ENCODE assay signal across 10 mouse cellular contexts in genomic region chr9:48604939-48605598, GRCm38 (mm10). TPM values are rescaled to one million over a fixed set of nuclear protein-coding genes. Genes with fewer than 3 reads are reported as not detected.
A peak's percentile ranks its signal among the peaks of the same experiment; 100 is the strongest.
DNase-seq lines count a peak whose midpoint lies in the region; ATAC-seq and TF ChIP-seq lines count a peak whose summit lies in the region.
"Had no signal": no experiment of that assay in that cellular context is flagged by ENCODE, and none has a peak within 500 bp of the region (broad histone marks: within the 10 kb centered on the region; RNA-seq: fewer than 3 reads in every experiment).

Nnmt (minus strand) TSS chr9:48605153.

- no peak within 1 kb of the TSS for H3K9ac ChIP-seq in heart, embryonic 14.5 days (ENCODE audit: low read length)
- H3K9ac ChIP-seq: embryonic facial prominence, embryonic 13.5 days had no signal

- H3K4me2 ChIP-seq in heart, embryonic 14.5 days (ENCODE audit: low read length), result peak within 1 kb of the TSS; percentile 1; the same call in 1 of the 2 replicates
- H3K4me2 ChIP-seq: embryonic facial prominence, embryonic 13.5 days had no signal

- no peaks in the 10 kb centered on the region for H3K27me3 ChIP-seq in Patski
- no peaks in the 10 kb centered on the region for H3K27me3 ChIP-seq in heart, embryonic 14.5 days (ENCODE audit: control insufficient read depth, insufficient read depth, low read length)
- H3K27me3 ChIP-seq: embryonic facial prominence, embryonic 13.5 days had no signal

- H3K4me3 ChIP-seq in heart, embryonic 14.5 days (ENCODE audit: control insufficient read depth in 1 of 2, insufficient read depth in 1 of 2, low read depth in 1 of 2, low read length in 2 of 2), result no peak within 1 kb of the TSS
- H3K4me3 ChIP-seq in lung, adult 2 months (replicated peaks; ENCODE audit: extremely low read depth, low read depth, low read length), result peak within 1 kb of the TSS; percentile 35
- H3K4me3 ChIP-seq: embryonic facial prominence, embryonic 13.5 days had no signal

- WGBS in heart, embryonic 14.5 days, result 31% methylated on average over 8 of the region's 8 CpGs
- 17% methylated on average over 8 of the region's 8 CpGs for WGBS in lung, adult 2 months

- DNase-seq in Patski (ENCODE audit: low read depth, low spot score), result peak; percentile 71
- no peak for DNase-seq in adrenal gland, postnatal 25 days
- DNase-seq in lung, adult 2 months, result no peak
- DNase-seq in B cell, adult 2 months, result no peak
- DNase-seq in right cerebral cortex, postnatal 36 days (ENCODE audit: low spot score in 2 of 2), result no peak
- DNase-seq in layer of hippocampus, adult 9-10 months (ENCODE audit: low spot score), result no peak
- DNase-seq: layer of hippocampus, adult 9-11 months had no signal

- POLR2A ChIA-PET in Patski (lab: Charles Lee), result interaction anchor here (0.6 to 1.3 kb wide), 3 partner anchors 13 to 132 kb away, joined by 3 to 5 read pairs (median 3); partner anchors contain the start of genes Gm5617 and Rbm7

- TF ChIP-seq POLR2A in lung, adult 2 months (IDR thresholded peaks at IDR 0.05; ENCODE audit: borderline replicate concordance, extremely low read depth, low read depth, low read length), result no peak

- H3K27ac ChIP-seq in heart, embryonic 14.5 days (replicated peaks in 1 of 2; ENCODE audit: control insufficient read depth in 1 of 2, insufficient read depth in 1 of 2, low read depth in 2 of 2, low read length in 2 of 2), result peak within 1 kb of the TSS; percentile 7 to 61; a peak in 1 of 4 replicates
- H3K27ac ChIP-seq: embryonic facial prominence, embryonic 13.5 days had no signal

- H3K36me3 ChIP-seq in heart, embryonic 14.5 days (ENCODE audit: control insufficient read depth, insufficient read depth, low read length), result no peaks in the 10 kb centered on the region
- H3K36me3 ChIP-seq: embryonic facial prominence, embryonic 13.5 days had no signal

- TF ChIP-seq CTCF in Patski (IDR thresholded peaks at IDR 0.05), result no peak
- no peak for TF ChIP-seq CTCF in lung, adult 2 months (IDR thresholded peaks at IDR 0.05; ENCODE audit: insufficient read depth, low read length)

- ATAC-seq in Patski, result peak; percentile 86
- no peak for ATAC-seq in heart, embryonic 14.5 days (ENCODE audit: insufficient number of reproducible peaks, insufficient read depth, low FRiP score, low read depth)

- no peaks in the 10 kb centered on the region; a peak in 1 of 4 replicates for H3K4me1 ChIP-seq in heart, embryonic 14.5 days (ENCODE audit: control insufficient read depth in 2 of 2, insufficient read depth in 2 of 2, low read length in 2 of 2)
- H3K4me1 ChIP-seq in lung, adult 2 months (ENCODE audit: control insufficient read depth, insufficient read depth, low read length), result no peaks in the 10 kb centered on the region

- H3K9me3 ChIP-seq in heart, embryonic 14.5 days (ENCODE audit: control insufficient read depth, low read length), result no peaks in the 10 kb centered on the region
- H3K9me3 ChIP-seq: embryonic facial prominence, embryonic 13.5 days had no signal

- in situ Hi-C loops in Patski (cut with MboI; ENCODE audit: low pct_unique_long_range_greater_than_20kb), result loop anchor here (5.0 to 25.0 kb wide), 3 partner anchors 110 to 1868 kb away; partner anchors contain the start of genes Gm5617 and Rbm7

- CTCF ChIA-PET in Patski (lab: Charles Lee), result interaction anchor here (0.8 to 2.9 kb wide), 7 partner anchors 9 to 113 kb away, joined by 3 to 10 read pairs (median 5); no protein-coding TSS in a partner anchor

RNA-seq across cellular contexts. Expression of gene Nnmt, which starts in this region (rescaled TPM):
- polyA plus RNA-seq in Patski (2021), result 28.4 TPM
- 11.5 and 12.3 TPM in 2 replicates for total RNA-seq in adrenal gland, postnatal 25 days (2021)
- 4.1 and 4.4 TPM in 2 replicates for polyA plus RNA-seq in heart, embryonic 14.5 days (2014; fragmentation: Nextera tagmentation; extraction: Ambion mirVana)
- 5.1 and 5.5 TPM in 2 replicates for polyA plus RNA-seq in lung, adult 2 months (2012; rRNA removed)
- total RNA-seq: megakaryocyte-erythroid progenitor cell, adult 5-6 weeks had no signal
